Mouse (Mus musculus): ENCODE data around the gene Nxn.

- TF ChIP-seq CTCF (IDR thresholded peaks at IDR 0.05; ENCODE audit: low read depth, low read length) (no peak), POLR2A (IDR thresholded peaks at IDR 0.05; ENCODE audit: insufficient read depth, low read length) (no peak)
Measured at GRCm38 (mm10) chr11:76225051-76225450, 173.9 kb downstream of the Nxn start.

Measured in ES-Bruce4 (cell line).